Mouse (Mus musculus): ENCODE measurements around the gene Cel.

GRCm38 (mm10) chr2:28540587-28541227 lies 22.5 kb downstream of the Cel start:
- TF ChIP-seq POLR2A (IDR thresholded peaks at IDR 0.05; ENCODE audit: low read depth, low read length) (no peak), CTCF (conservative IDR thresholded peaks at IDR 0.05 in 1 of 2, IDR thresholded peaks at IDR 0.05 in 1 of 2; ENCODE audit: low read depth in 2 of 2, low read length in 2 of 2) (no peak), NELFE (IDR thresholded peaks at IDR 0.05; ENCODE audit: low read depth, low read length) (no peak), BHLHE40 (IDR thresholded peaks at IDR 0.05; ENCODE audit: low read depth, low read length) (no peak), MAX (IDR thresholded peaks at IDR 0.05; ENCODE audit: low read length) (no peak), RCOR1 (conservative IDR thresholded peaks at IDR 0.05; ENCODE audit: low read depth, low read length) (no peak), USF1 (IDR thresholded peaks at IDR 0.05; ENCODE audit: low read depth, low read length) (no peak)

Data from CH12.LX (cell line).